Mouse (Mus musculus) olfactory bulb, adult 2 months (tissue): Measurements from ENCODE around the gene Rbl1.

ENCODE experiments used
- CTCF ChIP-seq: fragments of 200-500 bp; IDR thresholded peaks from 2 replicates; pipeline ENCODE4 v1.5.1; 2012; ENCODE audit warnings: low read depth, mild to moderate bottlenecking, low read length, moderate library complexity; ENCODE audit not compliant: insufficient read depth
- POLR2A ChIP-seq: fragments of 200-500 bp; IDR thresholded peaks from 2 replicates; pipeline ENCODE4 v1.6.1; 2012; ENCODE audit warnings: mild to moderate bottlenecking, low read depth, low read length, moderate library complexity; ENCODE audit not compliant: insufficient read depth

DNA sequence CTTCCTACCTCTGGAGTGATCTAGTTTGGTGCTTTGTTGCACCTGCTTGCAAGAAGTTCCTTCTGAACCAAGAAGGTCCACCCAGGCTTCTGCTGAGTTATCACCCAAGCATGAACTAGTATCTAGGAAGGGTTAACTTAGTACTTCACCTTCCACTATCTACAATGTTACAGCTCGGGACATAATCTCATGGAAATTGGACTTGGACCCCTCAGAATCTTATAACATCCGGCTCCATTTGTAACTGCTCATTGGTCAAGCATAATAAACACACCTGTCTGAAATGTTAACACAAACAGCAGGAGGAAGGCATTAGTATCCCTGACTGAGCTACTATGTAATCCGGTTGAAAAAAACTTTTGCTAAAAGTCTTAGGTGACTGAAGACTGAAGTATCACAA, 77.0 kb downstream of the Rbl1 start:
- TF ChIP-seq CTCF (no peak), POLR2A (no peak)
